Comparison of ENCODE assay signal across 8 mouse cellular contexts in genomic region chr19:6427653-6428434, GRCm38 (mm10). TPM values are rescaled to one million over a fixed set of nuclear protein-coding genes. Genes with fewer than 3 reads are reported as not detected.
DNase-seq lines count a peak whose midpoint lies in the region; ATAC-seq lines count a peak whose summit lies in the region.

No protein-coding gene starts in this region.

- peaks cover 51% of the 10 kb centered on the region for H3K27me3 ChIP-seq in hindbrain, embryonic 13.5 days
- H3K27me3 ChIP-seq in liver, embryonic 16.5 days (ENCODE audit: control insufficient read depth, insufficient read depth, low read depth, low read length) = peaks cover 69% of the 10 kb centered on the region

- H3K27ac ChIP-seq in hindbrain, embryonic 13.5 days = 0 out of 2 replicates have a peak overlapping the region, but pooled peaks have one; percentile 9
- no peak overlapping the region for H3K27ac ChIP-seq in liver, embryonic 16.5 days (ENCODE audit: low read length)

- H3K9ac ChIP-seq in hindbrain, embryonic 13.5 days = peak overlapping the region; percentile 72
- H3K9ac ChIP-seq in liver, embryonic 16.5 days (ENCODE audit: low read depth, low read length) = no peak overlapping the region

- peak; percentile 57 for DNase-seq in gastrocnemius, postnatal 10 days
- no peak for DNase-seq in gastrocnemius, postnatal 36 days
- DNase-seq in adrenal gland, postnatal 36 days = peak; percentile 67 to 70
- peak; percentile 62 for DNase-seq in ovary, postnatal 36 days (ENCODE audit: low spot score)
- DNase-seq in left cerebral cortex, postnatal 4 days = no peak
- no peak for DNase-seq in MN1 (ENCODE audit: low spot score)

- intact Hi-C loops in gastrocnemius, postnatal 36 days (cut with DNase I) = no loop called here
- intact Hi-C loops in left cerebral cortex, postnatal 4 days (cut with DNase I) = no loop called here

- H3K36me3 ChIP-seq in hindbrain, embryonic 13.5 days = peaks cover 10% of the 10 kb centered on the region
- H3K36me3 ChIP-seq in liver, embryonic 16.5 days (ENCODE audit: control insufficient read depth, insufficient read depth) = no peaks in the 10 kb centered on the region

- peak overlapping the region; percentile 33 for H3K4me3 ChIP-seq in hindbrain, embryonic 13.5 days
- peak overlapping the region; percentile 17; the same call in 1 of the 2 replicates for H3K4me3 ChIP-seq in liver, embryonic 16.5 days (ENCODE audit: low read depth, low read length)

- no peak for ATAC-seq in hindbrain, embryonic 13.5 days (ENCODE audit: low FRiP score)
- ATAC-seq in liver, embryonic 16.5 days (ENCODE audit: low read depth) = peak; percentile 24; the same call in 1 of the 2 replicates

- peak overlapping the region; percentile 58 for H3K4me2 ChIP-seq in hindbrain, embryonic 13.5 days
- H3K4me2 ChIP-seq in liver, embryonic 16.5 days (ENCODE audit: low read depth, low read length) = peak overlapping the region; percentile 36

- under 1% methylated on average over 86 of the region's 94 CpGs for WGBS in hindbrain, embryonic 13.5 days
- 1% methylated on average over 84 of the region's 94 CpGs for WGBS in liver, embryonic 16.5 days (ENCODE audit: insufficient replicate concordance)

- H3K9me3 ChIP-seq in hindbrain, embryonic 13.5 days = no peaks in the 10 kb centered on the region
- H3K9me3 ChIP-seq in liver, embryonic 16.5 days (replicated peaks; ENCODE audit: control insufficient read depth, low read length) = no peaks in the 10 kb centered on the region

- peaks cover 91% of the 10 kb centered on the region for H3K4me1 ChIP-seq in hindbrain, embryonic 13.5 days (replicated peaks)
- peaks cover 4% of the 10 kb centered on the region for H3K4me1 ChIP-seq in liver, embryonic 16.5 days (ENCODE audit: control insufficient read depth, low read depth, low read length)

RNA-seq across cellular contexts. Expression of gene Nrxn2, which starts 9.3 kb away (rescaled TPM):
- 1 to 10 TPM; 3.1 to 3.3 TPM for total RNA-seq in gastrocnemius, postnatal 10 days (2021)
- 1 to 10 TPM; 1.4 to 1.7 TPM for total RNA-seq in gastrocnemius, postnatal 36 days (2021)
- total RNA-seq in adrenal gland, postnatal 36 days (2021) = 1 to 10 TPM; 9.2 TPM
- 23.5 and 27.7 TPM in 2 replicates for polyA plus RNA-seq in hindbrain, embryonic 13.5 days (2015; fragmentation: Nextera tagmentation; extraction: Ambion mirVana)
- 0.39 and 0.50 TPM in 2 replicates for polyA plus RNA-seq in liver, embryonic 16.5 days (2015; fragmentation: Nextera tagmentation; extraction: Ambion mirVana)
- 100 to 1,000 TPM; 695 to 758 TPM for total RNA-seq in left cerebral cortex, postnatal 4 days (2021)

RNA-seq across cellular contexts. Expression of gene Rasgrp2, which starts 28.7 kb away (rescaled TPM):
- 10 to 100 TPM; 30.5 to 31.4 TPM for total RNA-seq in gastrocnemius, postnatal 10 days (2021)
- total RNA-seq in gastrocnemius, postnatal 36 days (2021) = 10 to 100 TPM; 11.6 to 25.4 TPM
- 10 to 100 TPM; 28.7 to 34.4 TPM for total RNA-seq in adrenal gland, postnatal 36 days (2021)
- polyA plus RNA-seq in hindbrain, embryonic 13.5 days (2015; fragmentation: Nextera tagmentation; extraction: Ambion mirVana) = 42.0 and 43.2 TPM in 2 replicates
- 78.8 and 81.7 TPM in 2 replicates for polyA plus RNA-seq in liver, embryonic 16.5 days (2015; fragmentation: Nextera tagmentation; extraction: Ambion mirVana)
- 100 to 1,000 TPM; 225 to 228 TPM for total RNA-seq in left cerebral cortex, postnatal 4 days (2021)

RNA-seq across cellular contexts. Expression of gene Pygm, which starts 43.6 kb away (rescaled TPM):
- total RNA-seq in gastrocnemius, postnatal 10 days (2021) = 1,000 to 10,000 TPM; 3,066 to 3,425 TPM
- 1,000 to 10,000 TPM; 7,725 to 8,373 TPM for total RNA-seq in gastrocnemius, postnatal 36 days (2021)
- total RNA-seq in adrenal gland, postnatal 36 days (2021) = 100 to 1,000 TPM in 1 of 2 experiments, 10 to 100 TPM in 1; 75.6 to 124 TPM
- polyA plus RNA-seq in hindbrain, embryonic 13.5 days (2015; fragmentation: Nextera tagmentation; extraction: Ambion mirVana) = 4.9 and 5.7 TPM in 2 replicates
- polyA plus RNA-seq in liver, embryonic 16.5 days (2015; fragmentation: Nextera tagmentation; extraction: Ambion mirVana) = 5.8 and 11.2 TPM in 2 replicates
- 1 to 10 TPM; 6.2 to 8.2 TPM for total RNA-seq in left cerebral cortex, postnatal 4 days (2021)

Comparison
In these comparisons a context has a peak if more than half of its experiments do, and no peak if none do; other contexts are left out.
1. DNase-seq: peak in gastrocnemius, postnatal 10 days (single experiment), adrenal gland, postnatal 36 days (2 of 2) and ovary, postnatal 36 days (single experiment); none in gastrocnemius, postnatal 36 days (0 of 2), left cerebral cortex, postnatal 4 days (single experiment) and MN1 (single experiment).
2. RNA of gene Nrxn2, which starts 9.3 kb away (total RNA-seq): 695 to 758 TPM in left cerebral cortex, postnatal 4 days; 9.2 TPM in adrenal gland, postnatal 36 days, 3.1 to 3.3 TPM in gastrocnemius, postnatal 10 days and 1.4 to 1.7 TPM in gastrocnemius, postnatal 36 days; every median in the first group is over 10 times any median in the second.
3. RNA of gene Rasgrp2, which starts 28.7 kb away (total RNA-seq): 225 to 228 TPM in left cerebral cortex, postnatal 4 days; 28.7 to 34.4 TPM in adrenal gland, postnatal 36 days, 30.5 to 31.4 TPM in gastrocnemius, postnatal 10 days and 11.6 to 25.4 TPM in gastrocnemius, postnatal 36 days; every median in the first group is over 4 times any median in the second.
4. RNA of gene Pygm, which starts 43.6 kb away (total RNA-seq): 7,725 to 8,373 TPM in gastrocnemius, postnatal 36 days and 3,066 to 3,425 TPM in gastrocnemius, postnatal 10 days; 75.6 to 124 TPM in adrenal gland, postnatal 36 days and 6.2 to 8.2 TPM in left cerebral cortex, postnatal 4 days; every median in the first group is over 10 times any median in the second.